Mouse (Mus musculus): ENCODE measurements around the gene Tctex1d1. TPM values are rescaled to one million over a fixed set of nuclear protein-coding genes. Genes with fewer than 3 reads are reported as not detected.

The Tctex1d1 gene
- polyA plus RNA-seq, 1 experiment from 2014 or later = 3.3 TPM

- WGBS = 70% methylated on average over 3 of the region's 3 CpGs
- ATAC-seq = no peak
Measured at GRCm38 (mm10) chr4:102964174-102964573, 14.2 kb upstream of the Tctex1d1 start.

DNA sequence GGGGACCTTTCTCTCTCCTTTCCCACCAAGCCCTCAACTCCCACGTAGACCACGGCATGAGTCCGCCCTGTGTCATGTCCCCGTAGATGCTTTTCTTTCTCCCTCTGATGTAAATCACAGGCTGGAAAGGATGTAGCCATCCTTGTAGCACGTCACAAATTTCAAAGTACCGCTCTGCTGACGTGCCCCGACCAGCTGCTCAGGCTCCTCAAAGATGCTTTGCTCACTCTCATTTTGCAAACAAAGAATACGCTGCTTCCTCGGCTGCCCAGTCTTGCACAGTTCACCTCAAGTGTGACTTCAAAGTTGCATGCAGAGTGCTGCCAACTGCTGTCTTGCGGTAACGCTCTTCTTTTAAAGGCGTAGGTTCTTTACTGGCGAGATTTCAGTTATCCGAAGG, 10.6 kb upstream of the Tctex1d1 start:
- no peak overlapping the region for H3K27ac ChIP-seq (ENCODE audit: low read depth, low read length)
- no peak for ATAC-seq
- no peak overlapping the region for H3K9ac ChIP-seq (ENCODE audit: low read depth, low read length)
- no peaks in the 10 kb centered on the region for H3K27me3 ChIP-seq (replicated peaks; ENCODE audit: control insufficient read depth, insufficient read depth, low read length)
- H3K4me3 ChIP-seq (ENCODE audit: low read length) = no peak overlapping the region
- no peaks in the 10 kb centered on the region for H3K4me1 ChIP-seq (ENCODE audit: control insufficient read depth, insufficient read depth, low read depth, low read length)
- WGBS = 85% methylated on average over 15 of the region's 15 CpGs
- peaks cover 4% of the 10 kb centered on the region; the same call in 1 of the 2 replicates for H3K36me3 ChIP-seq (ENCODE audit: control insufficient read depth, insufficient read depth, low read length)
- H3K9me3 ChIP-seq (ENCODE audit: control insufficient read depth, low read length) = no peaks in the 10 kb centered on the region
- no peak overlapping the region for H3K4me2 ChIP-seq (ENCODE audit: low read length)

More at GRCm38 (mm10) chr4:102964174-102964573, 14.2 kb upstream of the Tctex1d1 start:
- Histone ChIP-seq H3K9ac (ENCODE audit: low read depth, low read length) (no peak overlapping the region), H3K27ac (ENCODE audit: low read depth, low read length) (no peak overlapping the region), H3K27me3 (replicated peaks; ENCODE audit: control insufficient read depth, insufficient read depth, low read length) (no peaks in the 10 kb centered on the region), H3K36me3 (ENCODE audit: control insufficient read depth, insufficient read depth, low read length) (peaks cover 7% of the 10 kb centered on the region; the same call in 1 of the 2 replicates), H3K4me3 (ENCODE audit: low read length) (no peak overlapping the region), H3K4me1 (ENCODE audit: control insufficient read depth, insufficient read depth, low read depth, low read length) (no peaks in the 10 kb centered on the region), H3K9me3 (ENCODE audit: control insufficient read depth, low read length) (no peaks in the 10 kb centered on the region), H3K4me2 (ENCODE audit: low read length) (no peak overlapping the region)

- no peaks in the 10 kb centered on the region for H3K27me3 ChIP-seq (replicated peaks; ENCODE audit: control insufficient read depth, insufficient read depth, low read length)
- 88% methylated on average over 5 of the region's 5 CpGs for WGBS
- no peak for ATAC-seq
- H3K9ac ChIP-seq (ENCODE audit: low read depth, low read length) = no peak overlapping the region
- H3K36me3 ChIP-seq (ENCODE audit: control insufficient read depth, insufficient read depth, low read length) = peaks cover 4% of the 10 kb centered on the region; the same call in 1 of the 2 replicates
- H3K4me2 ChIP-seq (ENCODE audit: low read length) = no peak overlapping the region
- no peaks in the 10 kb centered on the region for H3K9me3 ChIP-seq (ENCODE audit: control insufficient read depth, low read length)
- H3K4me1 ChIP-seq (ENCODE audit: control insufficient read depth, insufficient read depth, low read depth, low read length) = no peaks in the 10 kb centered on the region
- no peak overlapping the region for H3K27ac ChIP-seq (ENCODE audit: low read depth, low read length)
- no peak overlapping the region for H3K4me3 ChIP-seq (ENCODE audit: low read length)
Measured at GRCm38 (mm10) chr4:102969599-102969998, 8.8 kb upstream of the Tctex1d1 start.

GRCm38 (mm10) chr4:102971159-102971558, 7.2 kb upstream of the Tctex1d1 start:
- no peaks in the 10 kb centered on the region for H3K4me1 ChIP-seq (ENCODE audit: control insufficient read depth, insufficient read depth, low read depth, low read length)
- H3K27ac ChIP-seq (ENCODE audit: low read depth, low read length) = no peak overlapping the region
- H3K4me2 ChIP-seq (ENCODE audit: low read length) = no peak overlapping the region
- 80% methylated on average over 5 of the region's 5 CpGs for WGBS
- no peaks in the 10 kb centered on the region for H3K9me3 ChIP-seq (ENCODE audit: control insufficient read depth, low read length)
- ATAC-seq = no peak
- no peaks in the 10 kb centered on the region for H3K27me3 ChIP-seq (replicated peaks; ENCODE audit: control insufficient read depth, insufficient read depth, low read length)
- H3K36me3 ChIP-seq (ENCODE audit: control insufficient read depth, insufficient read depth, low read length) = peaks cover 4% of the 10 kb centered on the region; the same call in 1 of the 2 replicates
- H3K4me3 ChIP-seq (ENCODE audit: low read length) = no peak overlapping the region
- no peak overlapping the region for H3K9ac ChIP-seq (ENCODE audit: low read depth, low read length)

DNA sequence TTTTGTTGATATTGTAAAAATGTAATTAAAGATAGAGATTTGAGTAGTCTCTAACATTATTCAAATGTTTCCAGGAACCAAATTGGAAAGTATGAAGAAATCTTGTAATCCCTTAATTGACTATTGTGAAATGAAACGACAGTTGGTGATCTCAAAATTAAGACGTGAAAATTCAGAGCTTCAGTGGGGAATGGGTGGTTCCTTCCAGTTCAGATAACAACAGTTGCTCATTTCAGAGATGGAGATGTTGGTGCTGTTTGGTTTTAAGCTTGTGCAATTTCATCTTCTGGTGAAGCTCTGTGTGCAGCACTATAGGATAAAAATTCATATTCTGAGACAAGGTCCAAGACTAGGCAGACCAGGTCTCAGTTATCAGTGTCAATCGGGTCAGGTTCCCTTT, 6.3 kb upstream of the Tctex1d1 start:
- Histone ChIP-seq H3K9me3 (ENCODE audit: control insufficient read depth, low read length) (no peaks in the 10 kb centered on the region), H3K9ac (ENCODE audit: low read depth, low read length) (no peak overlapping the region), H3K4me2 (ENCODE audit: low read length) (no peak overlapping the region), H3K36me3 (ENCODE audit: control insufficient read depth, insufficient read depth, low read length) (peaks cover 4% of the 10 kb centered on the region; the same call in 1 of the 2 replicates), H3K4me3 (ENCODE audit: low read length) (no peak overlapping the region), H3K27me3 (replicated peaks; ENCODE audit: control insufficient read depth, insufficient read depth, low read length) (no peaks in the 10 kb centered on the region), H3K27ac (ENCODE audit: low read depth, low read length) (no peak overlapping the region), H3K4me1 (ENCODE audit: control insufficient read depth, insufficient read depth, low read depth, low read length) (no peaks in the 10 kb centered on the region)
- no peak for ATAC-seq
- 84% methylated on average over 3 of the region's 3 CpGs for WGBS

DNA sequence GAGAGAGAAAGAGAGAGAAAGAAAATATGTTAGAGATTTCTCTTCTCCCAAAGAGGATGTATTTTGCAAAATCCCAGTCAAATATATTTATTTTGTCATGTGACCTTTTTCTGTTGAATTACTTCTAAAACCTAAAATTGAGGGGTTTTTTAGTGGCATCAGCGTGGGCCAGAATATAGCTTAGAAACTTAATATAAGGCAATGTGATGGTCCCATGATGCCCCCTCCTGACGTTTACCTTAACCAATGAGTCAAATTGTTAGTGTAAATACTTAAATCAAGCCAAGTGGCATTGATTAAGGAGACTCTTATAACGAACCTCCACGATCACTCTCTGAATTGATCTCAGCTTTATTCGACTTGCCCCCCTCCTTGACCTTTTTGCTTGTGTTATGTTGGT, 4.2 kb upstream of the Tctex1d1 start:
- no peak overlapping the region for H3K27ac ChIP-seq (ENCODE audit: low read depth, low read length)
- H3K4me3 ChIP-seq (ENCODE audit: low read length) = no peak overlapping the region
- H3K9ac ChIP-seq (ENCODE audit: low read depth, low read length) = no peak overlapping the region
- H3K27me3 ChIP-seq (replicated peaks; ENCODE audit: control insufficient read depth, insufficient read depth, low read length) = no peaks in the 10 kb centered on the region
- ATAC-seq = no peak
- H3K4me2 ChIP-seq (ENCODE audit: low read length) = no peak overlapping the region
- no peaks in the 10 kb centered on the region for H3K9me3 ChIP-seq (ENCODE audit: control insufficient read depth, low read length)
- WGBS = 71% methylated on average over 5 of the region's 5 CpGs
- peaks cover 8% of the 10 kb centered on the region for H3K4me1 ChIP-seq (ENCODE audit: control insufficient read depth, insufficient read depth, low read depth, low read length)
- H3K36me3 ChIP-seq (ENCODE audit: control insufficient read depth, insufficient read depth, low read length) = no peaks in the 10 kb centered on the region

- WGBS = 19% methylated on average over 12 of the region's 12 CpGs
- no peak for ATAC-seq
- Histone ChIP-seq H3K27ac (ENCODE audit: low read depth, low read length) (no peak overlapping the region), H3K36me3 (ENCODE audit: control insufficient read depth, insufficient read depth, low read length) (no peaks in the 10 kb centered on the region), H3K4me2 (ENCODE audit: low read length) (no peak overlapping the region), H3K9ac (ENCODE audit: low read depth, low read length) (no peak overlapping the region), H3K4me3 (ENCODE audit: low read length) (no peak overlapping the region), H3K27me3 (replicated peaks; ENCODE audit: control insufficient read depth, insufficient read depth, low read length) (no peaks in the 10 kb centered on the region), H3K9me3 (ENCODE audit: control insufficient read depth, low read length) (no peaks in the 10 kb centered on the region), H3K4me1 (ENCODE audit: control insufficient read depth, insufficient read depth, low read depth, low read length) (peaks cover 8% of the 10 kb centered on the region)
Measured at GRCm38 (mm10) chr4:102976290-102977275, 1.8 kb upstream of the Tctex1d1 start.

GRCm38 (mm10) chr4:102977778-102978321, 556 bp upstream of the Tctex1d1 start:
- no peaks in the 10 kb centered on the region for H3K9me3 ChIP-seq (ENCODE audit: control insufficient read depth, low read length)
- peak overlapping the region; percentile 36; the same call in 1 of the 2 replicates for H3K4me3 ChIP-seq (ENCODE audit: low read length)
- H3K4me1 ChIP-seq (ENCODE audit: control insufficient read depth, insufficient read depth, low read depth, low read length) = peaks cover 8% of the 10 kb centered on the region
- H3K4me2 ChIP-seq (ENCODE audit: low read length) = peak overlapping the region; percentile 70
- peak overlapping the region; percentile 12; the same call in 1 of the 2 replicates for H3K9ac ChIP-seq (ENCODE audit: low read depth, low read length)
- WGBS = 11% methylated on average over 16 of the region's 16 CpGs
- no peaks in the 10 kb centered on the region for H3K36me3 ChIP-seq (ENCODE audit: control insufficient read depth, insufficient read depth, low read length)
- ATAC-seq = peak; percentile 53; the same call in 1 of the 2 replicates
- H3K27ac ChIP-seq (ENCODE audit: low read depth, low read length) = no peak overlapping the region
- H3K27me3 ChIP-seq (replicated peaks; ENCODE audit: control insufficient read depth, insufficient read depth, low read length) = no peaks in the 10 kb centered on the region

DNA sequence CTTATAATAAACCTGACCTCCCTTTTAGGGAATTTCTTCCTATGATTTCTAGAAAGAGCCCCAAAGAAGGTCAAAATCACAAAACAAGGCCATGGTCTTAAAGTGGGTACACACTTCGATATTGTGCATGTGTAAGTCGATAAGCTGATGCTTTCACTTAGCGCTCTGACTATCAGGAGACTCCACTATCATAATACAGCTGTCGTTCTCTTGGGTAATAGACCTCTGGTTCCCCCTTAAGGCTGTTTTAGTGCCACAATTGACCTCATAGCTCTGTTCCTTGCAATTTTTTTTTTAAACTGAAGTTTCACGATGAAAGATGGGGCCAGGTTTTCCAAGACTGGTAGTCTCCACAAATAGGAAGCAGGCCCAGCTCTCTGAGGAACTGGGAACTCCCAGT, 979 bp downstream of the Tctex1d1 start:
- no peak overlapping the region for H3K27ac ChIP-seq (ENCODE audit: low read depth, low read length)
- H3K9ac ChIP-seq (ENCODE audit: low read depth, low read length) = no peak overlapping the region
- ATAC-seq = no peak
- H3K4me2 ChIP-seq (ENCODE audit: low read length) = peak overlapping the region; percentile 70
- no peak overlapping the region for H3K4me3 ChIP-seq (ENCODE audit: low read length)
- no peaks in the 10 kb centered on the region for H3K9me3 ChIP-seq (ENCODE audit: control insufficient read depth, low read length)
- WGBS = 68% methylated on average over 5 of the region's 5 CpGs
- H3K27me3 ChIP-seq (replicated peaks; ENCODE audit: control insufficient read depth, insufficient read depth, low read length) = no peaks in the 10 kb centered on the region
- H3K36me3 ChIP-seq (ENCODE audit: control insufficient read depth, insufficient read depth, low read length) = no peaks in the 10 kb centered on the region
- peaks cover 8% of the 10 kb centered on the region for H3K4me1 ChIP-seq (ENCODE audit: control insufficient read depth, insufficient read depth, low read depth, low read length)

Measured in hindbrain, embryonic 16.5 days (tissue).